Mouse (Mus musculus) right cerebral cortex, adult 2 months (tissue): ENCODE results near the gene Zup1.
"Not testable (repeated sequence)": the region's sequence is repeated elsewhere in the genome, so short reads cannot be mapped to it uniquely, and the experiment has no call there.

Source experiments
- DNase-seq, 2 experiments: peaks; one replicate each; pipeline ENCODE4 v3.0.0; 2021 to 2022; ENCODE audit warnings: low spot score in 2 of 2

The Zup1 gene

GRCm38 (mm10) chr10:33950803-33951583 is at the start of gene Zup1:
Zup1 (minus strand) TSS chr10:33951269.
- peak; percentile 88 for DNase-seq

GRCm38 (mm10) chr10:33998397-33998796 is 47.3 kb upstream of the Zup1 start:
- no peak for DNase-seq

GRCm38 (mm10) chr10:33996686-33997085 is 45.6 kb upstream of the Zup1 start:
- not testable (repeated sequence) for DNase-seq

GRCm38 (mm10) chr10:33986771-33987170 is 35.7 kb upstream of the Zup1 start:
- peak; percentile 76 to 81 for DNase-seq

- DNase-seq, result no peak
Measured at GRCm38 (mm10) chr10:33974781-33975494, 23.9 kb upstream of the Zup1 start.

GRCm38 (mm10) chr10:33952509-33952908 is 1.4 kb upstream of the Zup1 start:
- DNase-seq, result no peak

- DNase-seq, result peak; percentile 15 to 36
Measured at GRCm38 (mm10) chr10:33946336-33946735, 4.7 kb downstream of the Zup1 start.

GRCm38 (mm10) chr10:33945390-33945789 is 5.7 kb downstream of the Zup1 start:
- no peak for DNase-seq

- DNase-seq, result no peak
Measured at GRCm38 (mm10) chr10:33940702-33941101, 10.4 kb downstream of the Zup1 start.

- no peak for DNase-seq
Measured at GRCm38 (mm10) chr10:33905489-33905888, 45.6 kb downstream of the Zup1 start.

GRCm38 (mm10) chr10:33904530-33905481 is 46.3 kb downstream of the Zup1 start, which contains the start of gene Rsph4a:
Rsph4a (plus strand) TSS chr10:33905111.
- DNase-seq, result peak; percentile 69 to 75

- DNase-seq, result not testable (repeated sequence)
Measured at GRCm38 (mm10) chr10:33901520-33901919, 49.5 kb downstream of the Zup1 start.

- not testable (repeated sequence) for DNase-seq
Measured at GRCm38 (mm10) chr10:33882411-33882810, 68.7 kb downstream of the Zup1 start.

- no peak for DNase-seq
Measured at GRCm38 (mm10) chr10:33872672-33873398, 78.2 kb downstream of the Zup1 start.

- no peak for DNase-seq
Measured at GRCm38 (mm10) chr10:33870441-33870840, 80.6 kb downstream of the Zup1 start.
